Mouse (Mus musculus): ENCODE results near the gene Man2b2.
A peak's percentile ranks its signal among the peaks of the same experiment; 100 is the strongest.

Man2b2 gene

GRCm38 (mm10) chr5:36831272-36831671 lies 819 bp upstream of the Man2b2 start:
- peak; percentile 60 for DNase-seq

GRCm38 (mm10) chr5:36829098-36829497 lies 1.4 kb downstream of the Man2b2 start:
- no peak for DNase-seq

- DNase-seq = no peak
Measured at GRCm38 (mm10) chr5:36822907-36823306, 7.5 kb downstream of the Man2b2 start.

- DNase-seq = peak; percentile 57
Measured at GRCm38 (mm10) chr5:36820142-36820541, 10.3 kb downstream of the Man2b2 start.

GRCm38 (mm10) chr5:36819742-36820141 lies 10.7 kb downstream of the Man2b2 start:
- no peak for DNase-seq

- no peak for DNase-seq
Measured at GRCm38 (mm10) chr5:36817738-36818137, 12.7 kb downstream of the Man2b2 start.

GRCm38 (mm10) chr5:36814554-36814953 lies 15.9 kb downstream of the Man2b2 start:
- DNase-seq = no peak

- peak; percentile 55 for DNase-seq
Measured at GRCm38 (mm10) chr5:36811413-36811812, 19.0 kb downstream of the Man2b2 start.

- DNase-seq = no peak
Measured at GRCm38 (mm10) chr5:36810634-36811033, 19.8 kb downstream of the Man2b2 start.

- no peak for DNase-seq
Measured at GRCm38 (mm10) chr5:36809123-36809522, 21.3 kb downstream of the Man2b2 start.

- DNase-seq = no peak
Measured at GRCm38 (mm10) chr5:36807106-36807505, 23.3 kb downstream of the Man2b2 start.

- no peak for DNase-seq
Measured at GRCm38 (mm10) chr5:36797291-36797690, 33.2 kb downstream of the Man2b2 start.

- peak; percentile 95 for DNase-seq
Measured at GRCm38 (mm10) chr5:36796296-36797014, 34.0 kb downstream of the Man2b2 start, which contains the start of gene Mrfap1. Gene Mrfap1, minus strand, starts transcription at chr5:36796772.

- peak; percentile 79 for DNase-seq
Measured at GRCm38 (mm10) chr5:36795647-36796295, 34.7 kb downstream of the Man2b2 start.

- no peak for DNase-seq
Measured at GRCm38 (mm10) chr5:36791861-36792260, 38.6 kb downstream of the Man2b2 start.

GRCm38 (mm10) chr5:36786052-36786451 lies 44.4 kb downstream of the Man2b2 start:
- DNase-seq = no peak

- no peak for DNase-seq
Measured at GRCm38 (mm10) chr5:36779512-36779911, 50.9 kb downstream of the Man2b2 start.

GRCm38 (mm10) chr5:36778901-36779300 lies 51.6 kb downstream of the Man2b2 start:
- no peak for DNase-seq

- DNase-seq = no peak
Measured at GRCm38 (mm10) chr5:36777186-36777585, 53.3 kb downstream of the Man2b2 start.

GRCm38 (mm10) chr5:36776021-36776575 lies 54.4 kb downstream of the Man2b2 start:
- no peak for DNase-seq

GRCm38 (mm10) chr5:36775317-36775716 lies 55.1 kb downstream of the Man2b2 start:
- DNase-seq = no peak

GRCm38 (mm10) chr5:36772586-36772985 lies 57.9 kb downstream of the Man2b2 start:
- no peak for DNase-seq

GRCm38 (mm10) chr5:36769603-36770002 lies 60.9 kb downstream of the Man2b2 start:
- DNase-seq = no peak

All from right cerebral cortex, adult 18-20 months (tissue).